Mouse (Mus musculus) urinary bladder, postnatal 10 days (tissue): ENCODE measurements around the gene Rnf123.

Experiments
- DNase-seq: peaks from one replicate; pipeline ENCODE4 v3.0.0; 2022; ENCODE audit warnings: low spot score

Rnf123 gene

GRCm38 (mm10) chr9:108082988-108083431 lies at the start of gene Rnf123:
Gene Rnf123, minus strand, starts transcription at chr9:108083346.
- DNase-seq = no peak

- no peak for DNase-seq
Observed at GRCm38 (mm10) chr9:108132373-108132772, 49.2 kb upstream of the Rnf123 start.

DNA sequence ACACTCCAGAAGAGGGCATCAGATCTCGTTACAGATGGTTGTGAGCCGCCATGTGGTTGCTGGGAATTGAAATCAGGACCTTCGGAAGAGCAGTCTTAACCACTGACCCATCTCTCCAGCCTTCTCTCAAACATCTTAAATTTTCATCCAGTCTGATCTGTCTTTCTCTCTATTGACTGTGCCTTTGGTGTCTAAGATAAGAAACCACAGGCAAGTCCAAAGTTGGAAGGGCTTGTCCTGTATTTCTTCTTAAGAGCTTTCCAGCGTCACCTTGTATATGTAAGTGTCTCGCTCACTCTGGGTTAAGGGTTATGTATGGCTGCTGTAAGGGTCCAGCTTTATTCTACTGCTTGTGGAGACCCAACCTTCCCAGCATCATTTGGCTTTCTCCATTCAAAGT lies 48.4 kb upstream of the Rnf123 start:
- DNase-seq = no peak

DNA sequence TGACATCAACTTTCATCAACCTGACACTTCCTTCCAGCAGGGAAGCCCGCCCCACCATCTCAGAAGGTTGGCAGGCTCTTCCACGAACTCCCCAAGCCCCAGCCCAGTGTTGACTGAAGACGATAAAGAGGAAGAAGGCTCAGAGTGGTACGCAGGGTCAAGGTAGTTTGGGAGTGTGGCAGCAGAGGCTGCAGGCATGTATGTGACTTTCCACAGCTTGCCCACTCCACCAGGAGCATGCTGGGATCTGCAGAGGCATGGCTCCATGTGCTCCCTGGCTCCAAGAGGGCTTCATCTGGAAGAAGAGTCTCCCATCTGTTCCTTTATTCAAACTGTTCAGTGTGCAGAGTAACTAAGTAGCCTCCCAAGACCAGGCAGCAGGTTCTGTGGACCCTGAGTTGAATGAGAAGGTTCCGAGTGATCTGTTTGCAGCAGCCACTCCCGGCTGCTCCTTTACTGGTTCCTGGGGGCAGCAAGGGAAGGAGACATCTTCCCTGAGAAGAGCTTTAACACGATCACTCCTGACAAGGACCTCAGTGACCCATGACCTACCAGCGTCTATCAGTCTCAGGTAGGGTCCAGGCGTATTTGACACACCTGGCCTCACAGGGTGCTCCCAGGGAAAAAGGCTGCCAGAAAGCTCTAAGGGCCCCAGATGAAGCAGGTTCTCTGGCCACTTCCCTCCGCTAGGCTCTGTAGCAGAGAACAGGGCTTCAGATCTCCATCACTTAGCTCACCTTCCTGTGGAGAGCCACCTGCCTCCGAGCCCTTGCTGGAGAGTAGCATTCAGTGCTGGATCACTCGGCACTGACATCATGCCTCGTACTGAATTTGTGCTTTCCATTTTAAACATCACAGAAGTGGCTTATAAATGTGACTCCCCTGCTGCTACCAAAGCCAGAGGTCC lies 46.1 kb upstream of the Rnf123 start:
- no peak for DNase-seq

GRCm38 (mm10) chr9:108128248-108128647 lies 45.1 kb upstream of the Rnf123 start:
- no peak for DNase-seq

DNA sequence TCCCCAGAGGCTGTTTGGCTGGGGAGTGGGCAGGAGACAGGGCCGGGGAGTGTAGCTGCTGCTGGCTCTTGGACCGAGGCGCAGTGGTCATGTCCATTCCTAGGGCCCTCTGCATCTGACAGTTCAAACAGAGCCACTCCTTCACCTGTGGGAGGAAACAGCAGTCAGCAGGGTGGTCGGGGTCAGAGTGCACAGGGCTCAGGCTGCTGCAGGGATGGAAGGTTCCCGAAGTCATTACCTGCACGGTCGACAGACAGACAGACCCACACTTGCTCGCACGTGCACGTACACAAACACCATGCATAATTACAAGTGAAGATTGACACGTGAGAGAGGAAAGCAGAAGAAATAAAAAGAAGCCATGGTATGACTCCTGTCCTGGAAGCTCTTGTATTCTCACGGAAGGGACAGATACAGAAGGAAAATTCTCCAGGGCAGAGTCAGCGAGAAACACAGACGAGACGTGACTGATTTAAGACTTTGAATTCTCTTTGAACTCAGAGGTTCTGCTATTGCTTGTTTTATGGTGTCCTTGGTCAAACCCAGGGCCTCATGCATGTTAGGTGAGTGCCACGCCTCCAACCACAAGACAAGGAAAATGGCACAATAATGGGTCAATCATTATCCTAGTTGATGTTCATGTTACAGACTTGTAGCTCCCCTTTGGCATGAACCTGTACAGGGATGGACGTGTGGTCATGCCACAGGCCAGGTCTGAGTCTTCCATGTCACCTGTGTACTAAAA lies 43.5 kb upstream of the Rnf123 start:
- no peak for DNase-seq

DNA sequence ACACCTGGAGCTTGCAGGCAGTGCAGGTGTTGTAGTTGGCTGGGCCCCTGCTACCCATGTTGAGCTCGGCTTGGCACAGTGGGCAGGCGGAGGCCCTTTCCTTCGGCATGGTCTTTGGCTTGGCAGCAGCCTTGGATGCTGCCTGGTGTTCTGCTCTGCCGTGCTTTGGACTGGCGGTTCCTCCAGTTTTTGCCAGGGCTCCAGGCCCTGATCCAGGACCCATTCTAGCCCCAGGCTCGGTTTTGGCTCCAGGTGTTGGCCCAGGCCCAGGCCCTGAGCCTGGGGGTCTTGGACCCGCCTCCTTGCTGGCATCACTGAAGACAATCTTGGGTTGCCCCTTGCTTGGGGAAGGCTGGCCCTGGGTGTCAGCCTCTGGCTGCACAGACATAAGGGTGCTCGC lies 42.6 kb upstream of the Rnf123 start:
- DNase-seq = no peak

GRCm38 (mm10) chr9:108123916-108124315 lies 40.8 kb upstream of the Rnf123 start:
- no peak for DNase-seq

GRCm38 (mm10) chr9:108121170-108121969 lies 38.2 kb upstream of the Rnf123 start:
- no peak for DNase-seq

DNA sequence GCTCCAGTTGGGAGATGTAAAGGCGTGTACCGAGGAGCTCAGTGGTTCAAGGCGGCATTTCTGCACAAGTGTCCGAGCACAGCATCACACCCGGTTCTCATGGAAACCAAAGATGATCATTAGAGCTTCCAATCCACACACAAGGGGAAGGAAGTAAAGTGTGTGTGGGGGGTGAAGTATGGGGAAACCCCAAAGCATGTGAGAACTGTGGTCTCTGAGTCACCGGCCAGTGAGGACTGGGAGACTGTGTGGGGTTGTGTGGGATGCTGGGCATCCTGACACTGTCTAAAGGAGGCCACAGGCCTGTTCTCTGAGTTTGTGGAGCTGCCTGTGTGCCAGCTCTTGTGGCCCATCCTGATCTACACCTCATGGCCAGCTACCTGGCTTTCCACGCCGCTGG lies 37.5 kb upstream of the Rnf123 start:
- DNase-seq = no peak

GRCm38 (mm10) chr9:108119891-108120411 lies 36.8 kb upstream of the Rnf123 start:
- DNase-seq = no peak

DNA sequence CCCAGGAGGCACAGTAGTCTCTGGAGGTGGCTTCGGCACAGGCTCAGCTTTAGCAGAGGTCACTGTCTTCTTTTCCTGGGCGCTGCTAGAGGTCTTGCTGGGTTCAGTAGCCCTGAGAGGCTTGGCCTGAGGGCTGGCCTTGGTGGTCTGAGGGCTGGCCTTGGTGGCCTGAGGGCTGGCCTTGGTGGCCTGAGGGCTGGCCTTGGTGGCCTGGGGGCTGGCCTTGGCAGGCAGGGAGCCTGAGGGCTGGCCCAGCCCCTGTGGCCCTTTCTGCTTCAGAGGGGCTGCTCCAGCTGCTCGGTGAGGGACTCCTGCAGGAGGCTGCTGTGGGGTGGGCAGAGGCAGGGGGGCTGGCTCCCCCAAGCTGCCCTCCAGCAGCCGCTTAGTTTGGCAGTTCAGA lies 34.0 kb upstream of the Rnf123 start:
- DNase-seq = no peak

DNA sequence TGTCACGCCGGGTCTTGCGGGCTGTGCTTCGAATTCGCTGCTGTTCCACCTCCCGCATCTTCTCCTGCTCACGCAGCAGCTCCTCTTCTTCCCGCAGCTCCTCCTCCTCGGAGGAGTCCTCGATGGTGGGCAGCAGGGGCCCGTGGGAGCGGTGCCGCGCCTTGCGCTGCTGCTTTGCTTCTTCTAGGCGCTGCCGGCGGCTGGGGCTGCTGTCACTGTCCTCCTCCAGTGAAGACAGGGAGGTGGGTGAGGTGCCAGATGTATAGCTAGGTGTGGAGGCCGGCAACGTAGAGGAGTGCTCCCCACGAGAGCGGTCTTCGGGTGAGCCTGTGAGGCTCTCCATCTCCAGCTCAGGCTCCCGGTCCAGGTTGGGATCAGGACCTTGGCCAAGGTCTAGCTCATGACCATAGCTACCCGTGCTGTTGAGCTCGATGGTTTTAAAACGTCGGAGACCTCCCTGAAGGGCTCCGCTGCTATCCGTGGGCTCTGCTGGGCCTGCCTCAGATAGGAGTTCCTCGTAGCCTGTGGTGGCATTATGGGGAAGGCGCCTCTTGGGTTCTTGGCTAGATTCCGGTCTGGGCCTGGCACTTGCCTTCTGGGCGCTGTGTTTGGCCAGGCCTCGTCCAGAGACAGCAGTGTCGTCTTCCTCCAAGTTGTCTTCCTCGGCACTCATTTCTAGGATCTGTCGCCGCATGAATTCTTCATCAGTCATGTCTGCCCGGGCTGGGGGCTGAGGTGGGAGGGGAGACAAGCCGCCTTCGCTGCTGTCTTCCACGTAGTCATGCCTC lies 32.3 kb upstream of the Rnf123 start:
- DNase-seq = no peak

GRCm38 (mm10) chr9:108112719-108113340 lies 29.7 kb upstream of the Rnf123 start:
- DNase-seq = no peak

DNA sequence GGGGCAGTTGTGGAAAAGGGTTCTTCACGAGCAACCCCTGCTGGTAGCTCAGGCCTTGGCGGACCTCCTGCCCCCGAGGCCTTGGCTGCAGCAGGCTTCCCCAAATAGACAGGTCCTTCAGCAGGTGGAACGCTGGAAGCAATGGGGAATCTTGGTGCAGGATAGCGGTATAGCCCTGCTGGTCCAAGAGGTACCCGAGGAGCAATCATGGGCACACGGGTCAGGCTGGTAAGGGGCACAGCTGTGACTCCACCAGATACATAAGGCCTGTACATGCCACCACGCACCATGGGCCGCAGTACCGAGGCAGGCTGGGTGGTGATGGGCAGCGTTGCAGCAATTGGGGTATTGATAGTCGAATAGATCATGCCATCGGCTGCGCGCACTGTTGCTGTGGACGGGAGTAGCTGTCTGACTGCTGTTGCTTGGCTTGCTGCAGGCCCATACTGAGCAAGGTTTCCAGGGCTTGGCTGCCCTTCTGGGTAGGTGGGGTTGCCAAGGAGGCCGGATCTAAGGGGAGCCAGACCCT lies 28.5 kb upstream of the Rnf123 start:
- no peak for DNase-seq

DNA sequence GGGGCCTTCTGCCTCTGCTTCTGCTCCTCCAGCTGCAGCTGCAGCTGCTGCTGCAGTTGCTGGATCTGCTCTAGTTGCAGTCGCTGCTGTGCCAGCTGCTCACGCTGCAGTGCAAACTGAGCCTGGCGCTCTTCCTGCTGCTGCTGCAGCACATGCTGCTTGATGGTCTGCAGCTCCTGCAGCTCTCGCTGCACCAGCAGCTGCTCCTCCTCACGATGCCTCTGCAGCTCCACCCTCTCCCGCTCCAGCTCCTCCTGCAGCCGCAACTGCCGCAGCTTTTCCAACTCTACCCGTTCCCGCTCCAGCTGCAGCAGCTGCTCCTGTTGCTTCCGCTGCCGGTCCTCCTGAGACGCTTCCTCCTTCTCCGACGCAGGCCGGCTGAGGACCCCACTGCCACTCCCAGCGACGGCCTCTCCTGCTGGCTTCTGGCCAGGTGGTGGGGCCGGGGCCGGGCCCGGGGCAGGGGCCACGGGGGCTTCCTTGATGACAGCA lies 28.0 kb upstream of the Rnf123 start:
- DNase-seq = no peak

- DNase-seq = no peak
Observed at GRCm38 (mm10) chr9:108110160-108110559, 27.0 kb upstream of the Rnf123 start.

GRCm38 (mm10) chr9:108107867-108108266 lies 24.7 kb upstream of the Rnf123 start:
- DNase-seq = no peak

GRCm38 (mm10) chr9:108106090-108106489 lies 22.9 kb upstream of the Rnf123 start:
- DNase-seq = no peak

GRCm38 (mm10) chr9:108105549-108105863 lies 22.4 kb upstream of the Rnf123 start:
- no peak for DNase-seq
